Mouse (Mus musculus) CD4-positive, CD25-positive, alpha-beta regulatory T cell, adult 4 months (primary cell): ENCODE measurements around the gene Lrrc56. TPM values are rescaled to one million over a fixed set of nuclear protein-coding genes. Genes with fewer than 3 reads are reported as not detected.

Source experiments
- ATAC-seq: one replicate; pipeline ENCODE4 v1.8.0; 2017
- polyA plus RNA-seq, 2 experiments: library from polyadenylated mRNA; unstranded; fragments of 100-300 nt; shearing (Covaris generic); gene quantifications; one replicate each; pipeline ENCODE4 v1.2.1; 2017

Gene Lrrc56
- polyA plus RNA-seq: 1 to 10 TPM; 2.2 to 4.5 TPM

- peak; percentile 97 for ATAC-seq
Measured at GRCm38 (mm10) chr7:141193948-141194347, at the start of gene Lrrc56, which contains the start of gene Hras. Gene Lrrc56, plus strand, starts transcription at chr7:141194157. Gene Hras, minus strand, starts transcription at chr7:141194005.

DNA sequence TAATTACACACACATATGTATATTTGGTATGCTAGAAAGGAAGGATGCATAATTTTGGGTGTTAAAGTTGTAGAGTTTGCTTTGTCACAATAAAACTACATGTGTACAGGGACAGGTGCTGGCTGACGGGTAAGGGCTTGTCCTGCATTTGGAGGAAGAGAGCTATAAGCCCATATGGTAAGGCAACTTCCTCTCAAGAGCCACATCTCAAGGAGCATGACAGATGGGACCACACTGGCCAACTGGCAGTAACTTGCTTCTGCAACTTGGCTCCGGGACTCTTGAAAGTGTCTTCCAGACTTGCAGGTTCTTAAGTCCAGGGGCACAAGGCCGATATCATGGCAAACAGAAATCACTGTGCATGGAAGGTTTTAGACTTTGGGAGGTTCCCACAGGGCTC lies 49.3 kb upstream of the Lrrc56 start:
- ATAC-seq: no peak

GRCm38 (mm10) chr7:141145403-141145802 lies 48.6 kb upstream of the Lrrc56 start:
- no peak for ATAC-seq

- no peak for ATAC-seq
Measured at GRCm38 (mm10) chr7:141146043-141146595, 47.8 kb upstream of the Lrrc56 start.

GRCm38 (mm10) chr7:141147044-141147443 lies 46.9 kb upstream of the Lrrc56 start:
- ATAC-seq: no peak

GRCm38 (mm10) chr7:141148639-141149038 lies 45.3 kb upstream of the Lrrc56 start:
- ATAC-seq: no peak

DNA sequence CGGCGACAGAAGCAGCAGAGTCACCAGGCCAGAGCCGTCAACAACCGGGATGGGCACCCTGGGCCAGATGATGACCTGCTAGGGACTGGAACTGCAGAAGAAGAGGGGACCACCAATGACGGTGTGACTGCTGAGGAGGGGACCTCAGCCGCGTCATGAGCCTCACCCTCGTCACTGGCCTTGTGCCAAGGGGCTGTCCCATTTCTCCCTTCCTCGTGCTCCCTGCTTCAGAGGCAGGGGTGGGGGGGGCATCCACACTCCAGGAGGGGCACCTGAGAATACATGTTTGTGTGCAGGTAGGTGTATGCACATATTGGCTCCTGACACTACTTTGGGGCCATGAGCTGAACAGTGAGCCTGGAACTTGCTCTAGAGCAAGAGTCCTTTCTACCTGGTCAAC lies 38.6 kb upstream of the Lrrc56 start:
- no peak for ATAC-seq

DNA sequence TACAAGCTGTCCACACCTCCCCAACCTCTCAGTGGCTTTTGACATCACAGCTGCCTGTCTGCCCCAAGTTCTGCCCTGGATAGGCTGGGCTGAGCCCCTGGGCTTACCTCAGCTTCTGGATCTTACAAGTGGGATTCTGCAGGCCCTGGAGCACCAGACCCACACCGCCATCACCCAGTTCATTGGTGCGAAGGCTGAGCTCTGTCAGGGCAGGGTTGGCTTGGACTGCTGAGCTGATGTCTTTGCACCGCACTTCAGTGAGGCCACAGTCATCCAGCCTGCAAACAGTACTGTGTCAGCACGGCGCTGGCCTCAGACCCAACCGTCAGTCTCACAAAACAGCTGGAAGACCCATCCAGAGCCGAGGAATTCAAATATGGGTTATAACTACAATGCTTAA lies 29.6 kb upstream of the Lrrc56 start:
- ATAC-seq: no peak

DNA sequence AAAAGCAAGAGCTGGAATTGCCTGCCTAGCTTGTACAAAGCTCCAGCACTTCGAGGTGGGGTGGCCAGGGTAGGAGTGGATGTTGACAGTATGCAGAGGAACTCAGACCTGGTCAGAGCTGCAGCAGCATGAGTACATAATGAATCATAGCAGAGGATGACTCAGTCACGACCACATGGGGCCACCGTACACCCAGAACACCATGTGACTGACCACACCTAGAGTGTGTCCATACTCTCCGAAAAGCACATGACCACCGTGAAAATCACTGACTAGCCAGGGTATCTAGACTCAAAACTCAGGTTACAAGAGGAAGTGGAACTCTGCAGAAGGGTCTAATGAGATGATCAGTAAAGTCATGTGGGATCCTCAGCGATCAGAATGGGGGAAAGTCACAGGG lies 29.1 kb upstream of the Lrrc56 start:
- ATAC-seq: no peak

DNA sequence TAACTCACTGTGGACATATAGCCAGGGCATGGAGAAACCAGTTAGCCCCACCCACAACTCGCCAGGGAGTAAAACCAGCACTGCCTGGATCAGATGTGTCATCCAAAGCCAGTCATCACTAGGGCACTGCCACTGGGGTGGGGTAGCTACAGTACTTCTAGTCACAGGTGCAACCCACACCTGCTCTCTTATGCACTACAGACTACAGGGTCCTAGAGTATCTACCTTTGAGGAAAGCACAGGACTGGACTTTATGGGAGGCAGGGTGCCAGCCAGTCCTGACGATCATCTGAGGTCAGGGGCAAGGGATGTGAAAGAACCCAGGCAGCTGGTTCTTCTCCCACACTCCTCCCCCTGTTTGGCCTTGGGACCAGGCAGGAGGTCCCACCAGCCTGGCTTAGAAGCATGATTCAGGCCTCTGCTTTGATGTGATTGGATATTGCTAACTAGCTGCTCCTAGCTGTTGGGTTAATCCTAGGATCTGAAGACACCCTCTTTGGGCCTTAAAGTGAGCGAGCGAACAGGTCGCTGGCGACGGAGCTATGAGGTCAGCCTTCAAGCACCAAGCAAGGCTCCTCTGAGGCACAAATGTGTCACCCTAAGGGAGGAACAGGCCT lies 25.9 kb upstream of the Lrrc56 start:
- peak; percentile 1 for ATAC-seq

- ATAC-seq: peak; percentile 19
Measured at GRCm38 (mm10) chr7:141168518-141168953, 25.4 kb upstream of the Lrrc56 start.

DNA sequence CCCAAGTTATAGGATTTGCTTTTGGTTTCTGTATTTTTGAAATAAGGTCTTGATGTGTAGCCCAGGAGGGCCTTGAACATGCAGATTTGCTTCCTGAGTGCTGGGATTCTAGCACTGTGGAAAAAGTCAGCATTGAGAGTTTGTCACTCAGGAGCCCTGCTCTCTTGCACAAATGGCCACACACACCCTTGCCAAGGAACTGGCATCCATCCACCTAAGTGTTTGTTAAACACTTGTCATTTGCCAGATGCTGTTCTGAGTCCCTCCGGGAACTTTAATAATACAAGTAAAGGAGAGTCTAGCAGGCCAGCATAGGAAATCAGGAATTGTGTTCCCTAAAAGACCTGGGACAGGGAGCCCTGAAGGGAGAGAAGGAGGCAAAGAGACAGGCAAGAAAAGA lies 24.7 kb upstream of the Lrrc56 start:
- ATAC-seq: no peak

DNA sequence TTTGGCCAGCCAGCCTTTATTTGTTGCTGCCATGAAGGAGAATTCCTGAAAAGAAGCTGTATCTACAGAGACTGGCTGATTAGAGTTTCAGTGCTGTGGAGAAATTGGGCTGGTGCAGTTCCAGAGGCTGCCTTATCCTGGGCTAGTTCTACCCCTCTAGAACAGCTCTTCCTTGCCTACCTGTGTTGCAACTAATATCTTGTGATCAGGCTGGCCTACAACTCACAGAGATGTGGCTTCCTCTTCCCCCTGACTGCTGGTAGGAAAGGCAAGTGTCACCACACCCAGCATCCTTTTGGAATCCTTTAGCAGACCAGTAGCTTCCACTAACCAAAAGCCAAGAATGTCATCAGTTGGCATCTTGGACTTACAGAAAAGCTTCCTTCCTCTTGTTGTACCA lies 24.1 kb upstream of the Lrrc56 start:
- ATAC-seq: no peak

DNA sequence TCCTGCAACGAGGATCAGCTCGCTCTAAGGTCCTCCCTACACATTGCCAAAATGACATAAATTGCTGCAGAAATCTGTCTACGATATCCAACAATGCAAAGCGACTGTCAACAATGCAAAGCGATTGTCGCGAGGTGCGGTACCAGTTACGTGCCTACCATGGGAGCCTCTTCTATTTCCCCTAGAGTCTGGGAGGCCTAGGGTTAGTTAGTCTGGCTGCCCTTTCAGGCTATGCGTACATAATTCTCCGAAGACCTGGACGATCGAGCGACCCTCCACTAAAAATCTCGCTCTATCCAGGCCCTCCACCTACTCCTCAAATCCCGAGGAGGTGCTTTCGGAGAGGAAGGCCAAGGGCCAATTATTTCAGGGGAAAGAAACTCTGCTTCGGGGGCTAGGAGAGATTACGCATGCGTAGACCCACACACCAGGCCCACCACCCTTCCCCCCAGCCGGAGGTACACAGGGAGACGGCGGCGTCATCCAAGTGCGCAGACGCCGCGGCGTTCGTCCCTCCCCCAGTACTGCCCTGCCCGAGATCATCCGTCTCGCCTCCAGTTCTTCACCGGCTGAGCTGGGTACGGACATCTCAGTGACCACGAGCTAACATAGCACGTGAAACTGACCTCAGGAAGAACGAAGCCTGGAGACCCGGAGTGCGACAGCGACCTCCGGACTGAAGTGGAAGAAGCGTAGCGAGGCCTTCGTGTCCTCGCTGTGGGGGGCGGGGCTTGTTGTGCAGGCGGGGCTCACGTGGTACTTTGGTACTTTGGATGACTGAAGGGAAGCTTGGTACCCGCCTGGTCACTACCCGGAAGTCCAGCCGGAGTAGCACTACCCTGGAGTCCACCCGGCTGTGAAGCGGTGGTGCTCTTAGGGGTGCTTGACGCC lies 21.6 kb upstream of the Lrrc56 start, which contains the start of gene Rnh1:
Rnh1 (minus strand) TSS at position 742 of the 891 bp plus-strand sequence.
- ATAC-seq: peak; percentile 84

DNA sequence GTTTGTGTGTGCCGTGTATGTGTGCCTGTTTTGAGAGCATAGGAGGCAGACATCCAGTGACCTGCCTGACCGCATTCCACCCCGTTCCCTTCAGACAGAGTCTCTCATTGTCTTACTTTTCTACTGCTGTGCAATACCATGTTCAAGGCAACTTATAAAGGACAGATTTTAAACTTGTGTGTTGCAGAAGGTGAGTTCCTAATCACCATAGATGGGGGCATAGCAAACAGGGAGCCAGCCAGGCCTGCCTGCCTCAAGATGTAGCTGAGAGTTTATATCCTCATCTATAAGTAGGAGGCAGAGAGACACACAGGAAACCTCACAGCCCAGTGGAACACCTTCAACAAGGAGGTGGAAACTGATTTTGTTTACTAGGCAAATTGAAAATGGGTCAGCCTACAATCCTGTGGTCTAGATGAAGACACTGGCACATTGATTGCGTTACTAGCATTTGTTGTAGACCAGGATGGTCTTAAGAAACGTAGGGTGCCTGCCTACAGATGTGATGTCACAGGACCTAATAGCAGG lies 20.6 kb upstream of the Lrrc56 start:
- no peak for ATAC-seq

GRCm38 (mm10) chr7:141175068-141175467 lies 18.9 kb upstream of the Lrrc56 start:
- no peak for ATAC-seq

DNA sequence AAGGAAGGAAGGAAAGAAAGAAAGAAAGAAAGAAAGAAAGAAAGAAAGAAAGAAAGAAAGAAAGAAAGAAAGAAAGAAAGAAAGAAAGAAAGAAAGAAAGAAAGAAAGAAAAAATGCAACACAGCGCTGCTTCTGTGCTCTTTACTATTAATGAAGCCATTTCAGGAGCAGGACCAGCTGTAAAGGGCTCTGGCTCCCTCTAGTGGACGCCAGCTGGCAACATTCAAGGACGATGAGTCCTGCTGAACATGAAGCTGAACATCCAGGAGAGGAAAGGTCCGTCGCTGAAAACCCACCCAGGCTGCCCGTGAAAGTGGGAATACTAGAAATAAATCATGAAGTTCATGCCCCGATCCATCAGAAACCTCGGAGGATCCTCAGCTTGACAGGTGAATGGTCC lies 17.8 kb upstream of the Lrrc56 start:
- peak; percentile 44 for ATAC-seq

- ATAC-seq: no peak
Measured at GRCm38 (mm10) chr7:141188194-141188593, 5.8 kb upstream of the Lrrc56 start.

GRCm38 (mm10) chr7:141188733-141189132 lies 5.2 kb upstream of the Lrrc56 start:
- ATAC-seq: no peak

DNA sequence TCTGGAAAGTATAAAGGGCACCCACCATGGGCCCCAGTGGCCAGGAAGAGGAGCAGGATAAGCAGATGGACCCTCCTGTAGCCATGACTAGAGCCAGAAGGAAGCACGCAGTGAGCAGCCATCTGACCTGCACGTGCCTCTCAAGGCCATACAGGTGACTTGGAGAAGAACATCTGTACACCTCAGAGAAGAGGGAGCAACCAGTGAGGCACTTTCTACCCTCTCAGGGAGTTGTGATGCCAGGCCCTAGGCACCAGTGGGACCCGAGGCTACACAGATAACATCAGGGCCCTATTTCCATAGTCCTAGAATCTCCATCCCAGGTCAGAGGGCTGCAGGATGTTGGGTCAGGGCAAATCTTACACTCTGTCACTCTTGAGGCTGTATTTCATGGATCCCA lies 3.7 kb upstream of the Lrrc56 start:
- ATAC-seq: no peak

GRCm38 (mm10) chr7:141191036-141191435 lies 2.9 kb upstream of the Lrrc56 start:
- ATAC-seq: no peak

DNA sequence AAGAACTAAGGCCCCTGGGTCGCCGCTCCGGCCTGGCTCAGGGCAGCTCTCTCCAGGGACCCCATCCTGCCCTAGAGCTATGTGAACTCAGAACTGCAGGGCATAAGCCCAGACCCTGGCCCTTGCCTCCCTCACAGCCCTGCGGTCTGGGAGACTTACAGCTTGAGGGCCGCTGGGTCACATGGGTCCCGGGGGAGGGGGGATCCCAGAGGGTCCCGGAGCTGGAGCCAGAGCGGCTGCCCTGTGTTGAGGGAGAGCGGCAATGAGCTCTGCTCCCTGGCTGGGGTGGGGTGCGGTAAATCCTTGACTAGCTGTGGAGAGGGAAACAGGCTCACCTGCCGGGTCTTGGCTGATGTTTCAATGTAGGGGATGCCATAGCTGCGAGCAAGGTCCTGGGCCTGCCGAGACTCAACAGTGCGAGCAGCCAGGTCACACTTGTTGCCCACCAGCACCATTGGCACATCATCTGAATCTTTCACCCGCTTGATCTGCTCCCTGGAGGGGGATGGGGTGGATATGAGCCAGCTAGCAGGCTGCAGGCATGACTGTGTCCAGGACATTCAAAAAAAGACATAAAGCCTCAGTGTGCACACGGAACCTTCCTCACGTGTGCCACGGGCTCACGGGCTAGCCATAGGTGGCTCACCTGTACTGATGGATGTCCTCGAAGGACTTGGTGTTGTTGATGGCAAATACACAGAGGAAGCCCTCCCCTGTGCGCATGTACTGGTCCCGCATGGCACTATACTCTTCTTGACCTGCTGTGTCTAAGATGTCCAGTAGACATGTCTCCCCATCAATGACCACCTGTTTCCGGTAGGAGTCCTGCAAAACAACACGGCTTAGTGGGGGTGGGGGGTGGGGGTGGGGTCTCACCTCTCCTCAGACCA lies 1.9 kb upstream of the Lrrc56 start:
- no peak for ATAC-seq
